In genomic region chr6:100304831-100305230, GRCm38 (mm10) we compare ENCODE assay signal across 22 mouse cellular contexts. TPM values are rescaled to one million over a fixed set of nuclear protein-coding genes. Genes with fewer than 3 reads are reported as not detected.
DNase-seq lines count a peak whose midpoint lies in the region; ATAC-seq and TF ChIP-seq lines count a peak whose summit lies in the region.
"Had no signal": no experiment of that assay in that cellular context is flagged by ENCODE, and none has a peak within 500 bp of the region (broad histone marks: within the 10 kb centered on the region; RNA-seq: fewer than 3 reads in every experiment).

No protein-coding gene starts in this region.

- no peak for TF ChIP-seq POLR2A in cerebellum, adult 2 months (IDR thresholded peaks at IDR 0.05; ENCODE audit: borderline replicate concordance, insufficient read depth, low read length)

- no peaks in the 10 kb centered on the region for H3K27me3 ChIP-seq in embryonic facial prominence, embryonic 14.5 days (replicated peaks; ENCODE audit: control insufficient read depth, insufficient read depth, low read length)
- H3K27me3 ChIP-seq in cerebellum, adult 2 months (ENCODE audit: control insufficient read depth, insufficient read depth, low read length) = no peaks in the 10 kb centered on the region
- H3K27me3 ChIP-seq: embryonic facial prominence, embryonic 12.5 days; intestine, embryonic 15.5 days had no signal

- no peak overlapping the region for H3K9ac ChIP-seq in embryonic facial prominence, embryonic 14.5 days (ENCODE audit: low read depth, low read length)
- H3K9ac ChIP-seq: embryonic facial prominence, embryonic 12.5 days; forebrain, embryonic 12.5 days; heart, embryonic 13.5 days; hindbrain, embryonic 14.5 days; intestine, embryonic 15.5 days had no signal

- no peak overlapping the region for H3K27ac ChIP-seq in embryonic facial prominence, embryonic 14.5 days (replicated peaks; ENCODE audit: low read depth, low read length)
- H3K27ac ChIP-seq in cerebellum, adult 2 months (ENCODE audit: insufficient read depth, low read length) = no peak overlapping the region
- H3K27ac ChIP-seq: embryonic facial prominence, embryonic 12.5 days; forebrain, embryonic 12.5 days; heart, embryonic 13.5 days; hindbrain, embryonic 10.5 days; hindbrain, embryonic 14.5 days; intestine, embryonic 15.5 days had no signal

- H3K36me3 ChIP-seq in embryonic facial prominence, embryonic 14.5 days (ENCODE audit: control insufficient read depth, insufficient read depth, low read length) = no peaks in the 10 kb centered on the region
- H3K36me3 ChIP-seq: embryonic facial prominence, embryonic 12.5 days; forebrain, embryonic 12.5 days; G1E; heart, embryonic 13.5 days; hindbrain, embryonic 10.5 days; intestine, embryonic 15.5 days had no signal

- peak; percentile 5 to 27 for DNase-seq in heart, postnatal 10 days
- DNase-seq in heart, postnatal 25 days (ENCODE audit: low spot score) = no peak
- peak; percentile 17 for DNase-seq in retina, postnatal 1 day
- DNase-seq in retina, embryonic 14.5 days (ENCODE audit: low spot score) = no peak
- DNase-seq in embryonic facial prominence, embryonic 14.5 days (ENCODE audit: low spot score) = peak; percentile 30
- DNase-seq in cerebellum, adult 2 months = no peak
- DNase-seq in gastrocnemius, postnatal 10 days = no peak
- no peak for DNase-seq in ovary, adult 18-20 months (ENCODE audit: low spot score)
- DNase-seq: adrenal gland, postnatal 14 days; B cell, adult 2 months; cerebellum, adult 11-12 months; cerebellum, postnatal 10 days; gastrocnemius, postnatal 25 days had no signal

- no peak overlapping the region for H3K4me3 ChIP-seq in embryonic facial prominence, embryonic 14.5 days (ENCODE audit: low read depth, low read length)
- no peak overlapping the region for H3K4me3 ChIP-seq in cerebellum, adult 2 months (replicated peaks; ENCODE audit: insufficient read depth, low read depth, low read length)
- H3K4me3 ChIP-seq: embryonic facial prominence, embryonic 12.5 days; forebrain, embryonic 12.5 days; heart, embryonic 13.5 days; hindbrain, embryonic 10.5 days; intestine, embryonic 15.5 days had no signal

- H3K9me3 ChIP-seq in embryonic facial prominence, embryonic 14.5 days (ENCODE audit: control insufficient read depth, low read length) = no peaks in the 10 kb centered on the region
- H3K9me3 ChIP-seq: embryonic facial prominence, embryonic 12.5 days; forebrain, embryonic 12.5 days; G1E; heart, embryonic 13.5 days; hindbrain, embryonic 10.5 days; intestine, embryonic 15.5 days had no signal

- intact Hi-C loops in heart, postnatal 10 days (cut with DNase I) = no loop called here
- intact Hi-C loops in heart, postnatal 25 days (cut with DNase I) = no loop called here

- TF ChIP-seq CTCF in cerebellum, adult 2 months (IDR thresholded peaks at IDR 0.05; ENCODE audit: borderline replicate concordance, insufficient read depth, low read depth, low read length) = no peak

- H3K4me2 ChIP-seq in embryonic facial prominence, embryonic 14.5 days (ENCODE audit: low read depth, low read length) = no peak overlapping the region
- H3K4me2 ChIP-seq: embryonic facial prominence, embryonic 12.5 days; forebrain, embryonic 12.5 days; heart, embryonic 13.5 days; hindbrain, embryonic 14.5 days; intestine, embryonic 15.5 days had no signal

- 0 out of 2 replicates have a peak, but pooled peaks cover 4% of the 10 kb centered on the region for H3K4me1 ChIP-seq in embryonic facial prominence, embryonic 14.5 days (ENCODE audit: control insufficient read depth, insufficient read depth, low read length)
- no peaks in the 10 kb centered on the region for H3K4me1 ChIP-seq in cerebellum, adult 2 months (ENCODE audit: control insufficient read depth, insufficient read depth, low read length)
- H3K4me1 ChIP-seq: heart, embryonic 13.5 days had no signal

- 32% methylated on average over 10 of the region's 10 CpGs for WGBS in embryonic facial prominence, embryonic 14.5 days
- WGBS in cerebellum, adult 2 months = 84% methylated on average over 10 of the region's 10 CpGs

- no peak for ATAC-seq in embryonic facial prominence, embryonic 14.5 days (ENCODE audit: low read depth)
- ATAC-seq: CD4-positive, CD25-positive, alpha-beta regulatory T cell, adult 4 months; forebrain, embryonic 16.5 days; intestine, embryonic 15.5 days had no signal

RNA-seq across cellular contexts. Expression of gene Rybp, which starts 17.5 kb away (rescaled TPM):
- total RNA-seq in heart, postnatal 10 days (2021) = 10 to 100 TPM; 16.8 to 24.9 TPM
- 10 to 100 TPM; 12.5 to 14.0 TPM for total RNA-seq in heart, postnatal 25 days (2021)
- 15.3 and 15.9 TPM in 2 replicates for polyA plus RNA-seq in embryonic facial prominence, embryonic 14.5 days (2014; fragmentation: Nextera tagmentation; extraction: Ambion mirVana)
- 30.0 and 31.7 TPM in 2 replicates for polyA plus RNA-seq in cerebellum, adult 2 months (2012; rRNA removed)
- 1 to 10 TPM; 7.6 to 8.7 TPM for total RNA-seq in gastrocnemius, postnatal 10 days (2021)

Comparison
In these comparisons a context has a peak if more than half of its experiments do, and no peak if none do; other contexts are left out.
1. DNase-seq: peak in heart, postnatal 10 days (2 of 2), retina, postnatal 1 day (single experiment) and embryonic facial prominence, embryonic 14.5 days (single experiment); none in heart, postnatal 25 days (single experiment), retina, embryonic 14.5 days (single experiment), cerebellum, adult 2 months (0 of 2), gastrocnemius, postnatal 10 days (single experiment) and ovary, adult 18-20 months (single experiment).